Comparison of ENCODE assay signal across 10 mouse cellular contexts in the genomic region with DNA sequence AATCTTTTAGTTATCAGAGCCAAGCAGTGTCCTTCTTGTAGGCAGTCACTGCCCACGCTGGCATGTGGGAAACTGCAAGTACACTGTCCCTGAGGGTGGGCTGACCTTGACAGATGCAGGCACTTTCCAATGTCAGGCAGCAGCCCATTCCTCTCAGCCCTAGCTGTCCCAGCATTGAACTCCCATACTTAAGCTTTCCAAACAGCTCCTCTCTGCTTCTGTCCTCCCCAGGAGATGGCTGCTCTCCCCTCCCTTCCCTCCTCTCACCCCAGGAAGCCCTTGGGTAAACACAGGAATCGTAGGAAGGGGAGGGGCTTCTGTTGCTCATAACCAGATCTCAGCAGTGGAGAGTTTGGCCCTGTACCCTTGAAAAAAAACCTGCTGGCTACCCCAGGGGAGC. TPM values are rescaled to one million over a fixed set of nuclear protein-coding genes. Genes with fewer than 3 reads are reported as not detected.
A peak's percentile ranks its signal among the peaks of the same experiment; 100 is the strongest.
DNase-seq lines count a peak whose midpoint lies in the region; ATAC-seq and TF ChIP-seq lines count a peak whose summit lies in the region.
"Had no signal": no experiment of that assay in that cellular context is flagged by ENCODE, and none has a peak within 500 bp of the region (broad histone marks: within the 10 kb centered on the region; RNA-seq: fewer than 3 reads in every experiment).

No protein-coding gene starts in this region.

- no peak overlapping the region for H3K4me2 ChIP-seq in intestine, postnatal 0 days (replicated peaks; ENCODE audit: low read depth)
- no peak overlapping the region for H3K4me2 ChIP-seq in lung, embryonic 15.5 days
- H3K4me2 ChIP-seq in midbrain, embryonic 16.5 days (ENCODE audit: low read length), result no peak overlapping the region

- no peaks in the 10 kb centered on the region for H3K9me3 ChIP-seq in intestine, postnatal 0 days (ENCODE audit: control insufficient read depth)
- H3K9me3 ChIP-seq in lung, embryonic 15.5 days, result no peaks in the 10 kb centered on the region
- no peaks in the 10 kb centered on the region for H3K9me3 ChIP-seq in midbrain, embryonic 16.5 days (replicated peaks; ENCODE audit: control insufficient read depth, low read length, poor library complexity, severe bottlenecking)

- no peaks in the 10 kb centered on the region for H3K27me3 ChIP-seq in intestine, postnatal 0 days (replicated peaks; ENCODE audit: control insufficient read depth, insufficient read depth, low read length)
- H3K27me3 ChIP-seq in lung, embryonic 15.5 days, result no peaks in the 10 kb centered on the region
- no peaks in the 10 kb centered on the region for H3K27me3 ChIP-seq in midbrain, embryonic 16.5 days (ENCODE audit: control insufficient read depth, insufficient read depth, low read depth, low read length)

- intact Hi-C loops in gastrocnemius, postnatal 14 days (cut with DNase I; ENCODE audit: low total_unique reads), result loop anchor here (10.0 kb wide), 1 partner anchor 60 kb away; no protein-coding TSS in a partner anchor

- no peaks in the 10 kb centered on the region for H3K36me3 ChIP-seq in intestine, postnatal 0 days (ENCODE audit: control insufficient read depth, insufficient read depth)
- no peaks in the 10 kb centered on the region for H3K36me3 ChIP-seq in lung, embryonic 15.5 days
- no peaks in the 10 kb centered on the region for H3K36me3 ChIP-seq in midbrain, embryonic 16.5 days (ENCODE audit: control insufficient read depth, insufficient read depth, low read length)

- H3K4me1 ChIP-seq in intestine, postnatal 0 days (replicated peaks; ENCODE audit: control insufficient read depth, insufficient read depth, low read length), result peaks cover 23% of the 10 kb centered on the region
- H3K4me1 ChIP-seq in lung, embryonic 15.5 days, result peaks cover 15% of the 10 kb centered on the region
- no peaks in the 10 kb centered on the region for H3K4me1 ChIP-seq in midbrain, embryonic 16.5 days (ENCODE audit: control insufficient read depth, insufficient read depth, low read length)

- DNase-seq in gastrocnemius, adult 18-20 months (ENCODE audit: low spot score), result peak; percentile 48
- no peak for DNase-seq in gastrocnemius, postnatal 14 days
- DNase-seq in adrenal gland, postnatal 10 days, result peak; percentile 40
- no peak for DNase-seq in thymus, adult 18-20 months
- no peak for DNase-seq in layer of hippocampus, adult 9-11 months
- DNase-seq: B cell, adult 2 months; cerebellum, postnatal 36 days had no signal

- WGBS in intestine, postnatal 0 days, result 18% methylated on average over 2 of the region's 2 CpGs
- 0% methylated on average over 2 of the region's 2 CpGs for WGBS in lung, embryonic 15.5 days
- WGBS in midbrain, embryonic 16.5 days, result 15% methylated on average over 2 of the region's 2 CpGs

- no peak for TF ChIP-seq CTCF in intestine, postnatal 0 days (IDR thresholded peaks at IDR 0.05; ENCODE audit: low read depth)

- no peak overlapping the region for H3K4me3 ChIP-seq in intestine, postnatal 0 days (ENCODE audit: low read depth, low read length)
- H3K4me3 ChIP-seq in lung, embryonic 15.5 days, result no peak overlapping the region
- no peak overlapping the region for H3K4me3 ChIP-seq in midbrain, embryonic 16.5 days (ENCODE audit: low read depth, low read length)

- ATAC-seq in intestine, postnatal 0 days, result no peak
- peak; percentile 57 for ATAC-seq in lung, embryonic 15.5 days (ENCODE audit: borderline replicate concordance, extremely low read depth, low FRiP score, low TSS enrichment)
- ATAC-seq in midbrain, embryonic 16.5 days, result no peak

- peak overlapping the region; percentile 34; the same call in 1 of the 2 replicates for H3K9ac ChIP-seq in intestine, postnatal 0 days (ENCODE audit: low read depth, low read length)
- H3K9ac ChIP-seq in lung, embryonic 15.5 days, result no peak overlapping the region
- H3K9ac ChIP-seq in midbrain, embryonic 16.5 days (ENCODE audit: low read depth, low read length), result no peak overlapping the region

- H3K27ac ChIP-seq in intestine, postnatal 0 days (ENCODE audit: low read depth, low read length), result peak overlapping the region; percentile 89
- peak overlapping the region; percentile 67 for H3K27ac ChIP-seq in lung, embryonic 15.5 days
- no peak overlapping the region for H3K27ac ChIP-seq in midbrain, embryonic 16.5 days (ENCODE audit: low read length)

RNA-seq across cellular contexts. Expression of a gene that starts 7.0 kb away (rescaled TPM):
- 1 to 10 TPM; 4.2 to 4.9 TPM for total RNA-seq in gastrocnemius, adult 18-20 months (2021)
- total RNA-seq in gastrocnemius, postnatal 14 days (2021), result 1 to 10 TPM; 7.7 to 8.2 TPM
- total RNA-seq in adrenal gland, postnatal 10 days (2021), result 10 to 100 TPM; 24.8 to 26.4 TPM
- 10.4 and 10.9 TPM in 2 replicates for polyA plus RNA-seq in intestine, postnatal 0 days (2015; fragmentation: Nextera tagmentation; extraction: Ambion mirVana)
- polyA plus RNA-seq in lung, embryonic 15.5 days (2015; fragmentation: Nextera tagmentation; extraction: Ambion mirVana), result 29.7 and 30.4 TPM in 2 replicates
- polyA plus RNA-seq in midbrain, embryonic 16.5 days (2015; fragmentation: Nextera tagmentation; extraction: Ambion mirVana), result 43.7 and 48.7 TPM in 2 replicates

RNA-seq across cellular contexts. Expression of a gene that starts 49.8 kb away (rescaled TPM):
- 100 to 1,000 TPM; 103 to 119 TPM for total RNA-seq in gastrocnemius, adult 18-20 months (2021)
- total RNA-seq in gastrocnemius, postnatal 14 days (2021), result 100 to 1,000 TPM; 124 to 167 TPM
- total RNA-seq in adrenal gland, postnatal 10 days (2021), result 100 to 1,000 TPM; 350 to 392 TPM
- 61.3 and 68.5 TPM in 2 replicates for polyA plus RNA-seq in intestine, postnatal 0 days (2015; fragmentation: Nextera tagmentation; extraction: Ambion mirVana)
- 55.8 and 59.1 TPM in 2 replicates for polyA plus RNA-seq in lung, embryonic 15.5 days (2015; fragmentation: Nextera tagmentation; extraction: Ambion mirVana)
- 35.6 and 36.4 TPM in 2 replicates for polyA plus RNA-seq in midbrain, embryonic 16.5 days (2015; fragmentation: Nextera tagmentation; extraction: Ambion mirVana)

Comparison
In these comparisons a context has a peak if more than half of its experiments do, and no peak if none do; other contexts are left out.
1. DNase-seq: peak in gastrocnemius, adult 18-20 months (single experiment) and adrenal gland, postnatal 10 days (single experiment); none in gastrocnemius, postnatal 14 days (single experiment), thymus, adult 18-20 months (0 of 2) and layer of hippocampus, adult 9-11 months (single experiment).